Mouse (Mus musculus) left cerebral cortex, adult 2 months (tissue): ENCODE data around the gene Spata31d1b. TPM values are rescaled to one million over a fixed set of nuclear protein-coding genes. Genes with fewer than 3 reads are reported as not detected.
"Not testable (repeated sequence)": the region's sequence is repeated elsewhere in the genome, so short reads cannot be mapped to it uniquely, and the experiment has no call there.

ENCODE experiments used
- DNase-seq, 2 experiments: peaks; one replicate each; pipeline ENCODE4 v3.0.0; 2021 to 2022; ENCODE audit warnings: low spot score in 2 of 2, mixed read lengths in 1 of 2; ENCODE audit errors: extremely low spot score in 1 of 2
- H3K27ac ChIP-seq: fragments of 200-600 bp; 2 replicates; pipeline ENCODE4 v1.8.1; 2022
- H3K4me3 ChIP-seq: fragments of 200-600 bp; 2 replicates; pipeline ENCODE4 v1.8.1; 2022
- CTCF ChIP-seq: fragments of 200-600 bp; IDR thresholded peaks from 2 replicates; pipeline ENCODE4 v1.8.1; 2022; ENCODE audit warnings: antibody characterized with exemption, mild to moderate bottlenecking, moderate library complexity
- intact Hi-C: fragments of 180-260 bp; cut with DNase I; formaldehyde crosslinking; loops from one replicate; pipeline ENCODE4 v1.15.1; 2025
- total RNA-seq, 2 experiments: library from RNA; stranded (reverse); gene quantifications; 2 replicates each; pipeline ENCODE4 v1.2.3; 2021

The Spata31d1b gene
- total RNA-seq, 2 experiments from 2014 or later = 0.09 TPM; not detected in 1

DNA sequence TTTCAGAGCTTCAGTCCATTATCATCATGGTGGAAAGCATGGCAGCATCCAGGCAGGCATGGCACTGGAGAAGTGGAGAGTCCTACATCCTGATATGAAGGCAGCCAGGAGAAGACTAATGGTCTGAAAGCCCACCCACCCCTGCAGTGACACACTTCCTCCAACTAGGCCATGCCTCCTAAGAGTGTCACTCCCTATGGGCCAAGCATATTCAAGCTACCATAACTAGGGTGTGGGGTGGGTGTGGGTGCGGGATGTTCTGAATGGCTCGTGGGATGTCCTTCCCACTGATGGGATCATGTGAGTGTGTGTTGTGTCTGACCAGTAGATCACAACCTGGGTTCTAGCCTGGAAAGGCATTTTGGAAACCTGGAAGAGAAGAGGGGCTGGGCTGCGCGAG is 21.9 kb downstream of the Spata31d1b start:
- intact Hi-C loops = no loop called here
- no peak overlapping the region for H3K4me3 ChIP-seq
- H3K27ac ChIP-seq = no peak overlapping the region
- DNase-seq = no peak
- TF ChIP-seq CTCF = no peak

GRCm38 (mm10) chr13:59734347-59734746 is 22.3 kb downstream of the Spata31d1b start:
- intact Hi-C loops, H3K27ac ChIP-seq, DNase-seq, H3K4me3 ChIP-seq: not testable (repeated sequence)

DNA sequence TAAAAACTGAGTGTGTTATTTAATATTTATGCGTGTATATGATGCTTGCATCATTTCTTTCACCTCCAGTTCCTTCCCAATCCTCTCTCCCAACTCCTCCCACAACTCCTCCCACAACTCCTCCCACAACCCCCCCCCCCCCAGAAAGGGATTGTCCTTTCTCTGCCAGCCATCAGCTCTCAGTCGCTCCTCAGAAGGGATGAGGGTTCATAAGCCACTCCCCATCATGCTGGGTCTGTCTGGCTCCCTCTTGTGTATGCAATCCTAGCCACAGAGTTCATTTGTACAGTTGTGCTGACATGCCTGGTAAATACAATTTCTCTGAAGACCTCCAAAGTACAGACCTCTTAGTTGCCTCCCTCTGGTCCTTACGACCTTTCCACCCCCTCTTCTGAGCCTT is 23.1 kb downstream of the Spata31d1b start:
- TF ChIP-seq CTCF = no peak; the same call in 1 of the 2 replicates
- Histone ChIP-seq H3K4me3 (no peak overlapping the region), H3K27ac (no peak overlapping the region)
- intact Hi-C loops = no loop called here
- no peak for DNase-seq

- intact Hi-C loops = no loop called here
- no peak for DNase-seq
- H3K27ac ChIP-seq = no peak overlapping the region
- no peak overlapping the region for H3K4me3 ChIP-seq
- no peak for TF ChIP-seq CTCF
Measured at GRCm38 (mm10) chr13:59738455-59738854, 26.4 kb downstream of the Spata31d1b start.

- no peak overlapping the region for H3K27ac ChIP-seq
- intact Hi-C loops = no loop called here
- H3K4me3 ChIP-seq = no peak overlapping the region
- no peak for DNase-seq
- TF ChIP-seq CTCF = no peak
Measured at GRCm38 (mm10) chr13:59739397-59739796, 27.3 kb downstream of the Spata31d1b start.

- Histone ChIP-seq H3K4me3 (no peak overlapping the region), H3K27ac (no peak overlapping the region)
- no peak for TF ChIP-seq CTCF
- intact Hi-C loops = no loop called here
- DNase-seq = no peak
Measured at GRCm38 (mm10) chr13:59741096-59741495, 29.0 kb downstream of the Spata31d1b start.

GRCm38 (mm10) chr13:59741697-59742096 is 29.6 kb downstream of the Spata31d1b start:
- no peak overlapping the region for H3K27ac ChIP-seq
- no peak overlapping the region for H3K4me3 ChIP-seq
- intact Hi-C loops = no loop called here
- peak; percentile 34 for TF ChIP-seq CTCF
- no peak for DNase-seq

DNA sequence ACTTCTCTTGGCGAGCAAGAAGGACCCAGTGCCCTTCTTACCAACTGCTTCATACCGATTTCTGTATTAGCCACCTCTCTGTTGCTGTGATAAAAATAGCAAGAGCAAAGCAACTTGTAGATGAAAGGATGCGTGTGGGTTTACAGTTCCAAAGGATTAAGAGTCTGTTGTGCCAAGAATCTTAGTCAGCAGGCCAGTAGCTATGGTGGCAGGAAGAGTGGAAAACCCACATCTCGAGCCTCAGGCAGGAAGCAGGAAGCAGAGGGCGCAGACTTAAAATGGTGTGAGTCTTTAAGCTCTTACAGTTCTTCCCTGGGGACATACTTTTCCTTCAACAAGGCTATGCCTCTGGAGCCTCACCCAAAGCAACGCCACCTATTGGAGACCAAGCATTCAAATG is 33.4 kb downstream of the Spata31d1b start:
- peak overlapping the region; percentile 24; the same call in 1 of the 2 replicates for H3K27ac ChIP-seq
- DNase-seq = no peak
- no peak; the same call in 1 of the 2 replicates for TF ChIP-seq CTCF
- H3K4me3 ChIP-seq = no peak overlapping the region
- intact Hi-C loops = loop anchor here (1.0 kb wide), 1 partner anchor 46 kb away; no protein-coding TSS in a partner anchor

- Histone ChIP-seq H3K27ac (0 out of 2 replicates have a peak overlapping the region, but pooled peaks have one; percentile 2), H3K4me3 (no peak overlapping the region)
- intact Hi-C loops = no loop called here
- no peak for DNase-seq
- TF ChIP-seq CTCF = no peak
Measured at GRCm38 (mm10) chr13:59746164-59746563, 34.1 kb downstream of the Spata31d1b start.

GRCm38 (mm10) chr13:59746711-59747110 is 34.6 kb downstream of the Spata31d1b start, which contains the start of gene 1700014D04Rik:
Gene 1700014D04Rik (minus strand): TSS chr13:59746752.
- intact Hi-C loops = no loop called here
- H3K27ac ChIP-seq = peak within 1 kb of the TSS; percentile 24; the same call in 1 of the 2 replicates
- DNase-seq = peak; percentile 65 to 66
- no peak within 1 kb of the TSS for H3K4me3 ChIP-seq
- no peak for TF ChIP-seq CTCF

DNA sequence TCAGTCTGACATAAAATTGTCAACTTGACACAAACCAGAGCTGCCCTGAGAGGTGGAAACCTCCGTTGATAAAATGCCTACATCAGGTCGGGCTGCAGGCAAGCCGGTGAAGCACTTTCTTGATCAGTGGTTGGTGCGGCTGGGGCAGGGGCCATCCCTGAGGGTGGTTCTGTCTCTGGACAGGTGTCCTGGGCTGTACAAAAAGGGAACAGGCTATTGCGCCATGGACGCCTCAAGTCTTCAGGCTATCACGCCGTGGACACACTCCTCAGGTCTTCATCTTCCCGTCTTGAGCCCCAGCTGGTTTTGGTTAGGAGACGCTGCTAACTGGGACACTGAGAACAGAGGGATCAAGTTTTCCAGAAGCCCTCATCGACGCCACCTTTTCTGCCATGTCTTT is 38.2 kb downstream of the Spata31d1b start:
- intact Hi-C loops = no loop called here
- DNase-seq = no peak
- no peak for TF ChIP-seq CTCF
- Histone ChIP-seq H3K27ac (no peak overlapping the region), H3K4me3 (no peak overlapping the region)

GRCm38 (mm10) chr13:59756906-59757305 is 44.8 kb downstream of the Spata31d1b start:
- no peak overlapping the region for H3K27ac ChIP-seq
- intact Hi-C loops = no loop called here
- DNase-seq = no peak
- H3K4me3 ChIP-seq = no peak overlapping the region
- TF ChIP-seq CTCF = no peak

GRCm38 (mm10) chr13:59762791-59763190 is 50.7 kb downstream of the Spata31d1b start:
- no peak for TF ChIP-seq CTCF
- Histone ChIP-seq H3K4me3 (no peak overlapping the region), H3K27ac (no peak overlapping the region)
- DNase-seq = no peak
- intact Hi-C loops = no loop called here
